Mouse (Mus musculus) spleen, adult 2 months (tissue): Measurements from ENCODE around the gene Fam169b. TPM values are rescaled to one million over a fixed set of nuclear protein-coding genes. Genes with fewer than 3 reads are reported as not detected.
"Not testable (repeated sequence)": the region's sequence is repeated elsewhere in the genome, so short reads cannot be mapped to it uniquely, and the experiment has no call there.

Source experiments
- DNase-seq, 2 experiments: peaks; one replicate each; pipeline versions ENCODE4 v3.0.0 to v3.0.0-alpha.2; 2012 to 2021; ENCODE audit warnings: low spot score in 2 of 2, low read depth in 1 of 2
- H3K27ac ChIP-seq: fragments of 200-500 bp; 2 replicates; pipeline ENCODE4 v1.5.1; 2012; ENCODE audit warnings: low read length, inconsistent platforms; ENCODE audit not compliant: insufficient read depth
- H3K27me3 ChIP-seq: fragments of 200-500 bp; 2 replicates; pipeline ENCODE4 v1.6.1; 2012; ENCODE audit warnings: mild to moderate bottlenecking, moderate library complexity, low read length, inconsistent platforms; ENCODE audit not compliant: control insufficient read depth, insufficient read depth
- H3K36me3 ChIP-seq: fragments of 200-500 bp; 2 replicates; pipeline ENCODE4 v1.6.1; 2012; ENCODE audit warnings: mild to moderate bottlenecking, low read length, inconsistent platforms; ENCODE audit not compliant: control insufficient read depth, insufficient read depth
- H3K4me1 ChIP-seq: fragments of 200-500 bp; 2 replicates; pipeline ENCODE4 v1.6.1; 2011; ENCODE audit warnings: inconsistent platforms; ENCODE audit not compliant: control insufficient read depth, insufficient read depth, insufficient read length
- H3K4me3 ChIP-seq: fragments of 200-500 bp; 2 replicates; pipeline ENCODE4 v1.5.1; 2011; ENCODE audit warnings: mild to moderate bottlenecking, inconsistent platforms; ENCODE audit not compliant: insufficient read depth, insufficient read length; ENCODE audit errors: extremely low read depth
- CTCF ChIP-seq: fragments of 200-500 bp; IDR thresholded peaks from 2 replicates; pipeline ENCODE4 v1.5.1; 2011; ENCODE audit warnings: mild to moderate bottlenecking, inconsistent platforms; ENCODE audit not compliant: insufficient read depth, insufficient read length, insufficient replicate concordance; ENCODE audit errors: extremely low read depth
- POLR2A ChIP-seq: fragments of 200-500 bp; IDR thresholded peaks from 2 replicates; pipeline ENCODE4 v1.6.1; 2011; ENCODE audit warnings: low read depth, low read length, inconsistent platforms
- WGBS: fragments of 180-500 bp; shearing (Covaris S2); methylation state at CpG from one replicate; pipeline ENCODE4 v1.1.7; 2018; 5-methylcytosine and 5-hydroxymethylcytosine counted together
- polyA plus RNA-seq: library from polyadenylated mRNA; depleted of rRNA; stranded (reverse); fragments of >200 nt; gene quantifications from 2 replicates; pipeline ENCODE4 v1.2.3, GENCODE M21; 2012

Fam169b gene
- polyA plus RNA-seq, 1 experiment: 27.9 TPM

GRCm38 (mm10) chr7:68283776-68284175 lies 10.1 kb downstream of the Fam169b start:
- whole genome bisulfite sequencing: 71% methylated on average over 7 of the region's 7 CpGs
- H3K27ac ChIP-seq: peak overlapping the region; percentile 65
- no peaks in the 10 kb centered on the region for H3K27me3 ChIP-seq
- TF ChIP-seq POLR2A (no peak), CTCF (no peak)
- DNase-seq: no peak
- H3K36me3 ChIP-seq: peaks cover 1% of the 10 kb centered on the region; the same call in 1 of the 2 replicates
- peaks cover 38% of the 10 kb centered on the region for H3K4me1 ChIP-seq
- H3K4me3 ChIP-seq: no peak overlapping the region

- H3K4me1 ChIP-seq: peaks cover 47% of the 10 kb centered on the region
- DNase-seq: peak in 1 of 2 experiments; percentile 60
- H3K27me3 ChIP-seq: no peaks in the 10 kb centered on the region
- WGBS: 29% methylated on average over 8 of the region's 8 CpGs
- H3K36me3 ChIP-seq: peaks cover 1% of the 10 kb centered on the region
- peak overlapping the region; percentile 91 for H3K27ac ChIP-seq
- no peak for TF ChIP-seq CTCF
- no peak for TF ChIP-seq POLR2A
- H3K4me3 ChIP-seq: no peak overlapping the region
Observed at GRCm38 (mm10) chr7:68285851-68286298, 12.2 kb downstream of the Fam169b start.

GRCm38 (mm10) chr7:68286526-68287481 lies 13.2 kb downstream of the Fam169b start:
- H3K4me1 ChIP-seq: peaks cover 47% of the 10 kb centered on the region
- peaks cover 1% of the 10 kb centered on the region for H3K36me3 ChIP-seq
- no peak overlapping the region for H3K4me3 ChIP-seq
- WGBS: 64% methylated on average over 24 of the region's 24 CpGs
- peak; percentile 44 to 59 for DNase-seq
- no peaks in the 10 kb centered on the region for H3K27me3 ChIP-seq
- peak overlapping the region; percentile 91 for H3K27ac ChIP-seq
- no peak for TF ChIP-seq CTCF
- TF ChIP-seq POLR2A: no peak; the same call in 1 of the 2 replicates

GRCm38 (mm10) chr7:68287582-68287981 lies 13.9 kb downstream of the Fam169b start:
- no peak for TF ChIP-seq CTCF
- TF ChIP-seq POLR2A: no peak
- Histone ChIP-seq H3K27me3 (no peaks in the 10 kb centered on the region), H3K27ac (peak overlapping the region; percentile 91), H3K4me3 (no peak overlapping the region; the same call in 1 of the 2 replicates), H3K36me3 (peaks cover 1% of the 10 kb centered on the region), H3K4me1 (peaks cover 44% of the 10 kb centered on the region)
- no peak for DNase-seq
- WGBS: 29% methylated on average over 2 of the region's 2 CpGs

- 33% methylated on average over 4 of the region's 4 CpGs for WGBS
- H3K27ac ChIP-seq: peak overlapping the region; percentile 42
- peaks cover 42% of the 10 kb centered on the region for H3K4me1 ChIP-seq
- DNase-seq: peak in 1 of 2 experiments; percentile 34
- not testable (repeated sequence) for H3K4me3 ChIP-seq, H3K27me3 ChIP-seq, H3K36me3 ChIP-seq
Observed at GRCm38 (mm10) chr7:68288000-68288399, 14.4 kb downstream of the Fam169b start.

- DNase-seq: no peak
- WGBS: 77% methylated on average over 8 of the region's 8 CpGs
Observed at GRCm38 (mm10) chr7:68289081-68289480, 15.4 kb downstream of the Fam169b start.

GRCm38 (mm10) chr7:68291603-68292002 lies 18.0 kb downstream of the Fam169b start:
- WGBS: 65% methylated on average over 1 of the region's 1 CpGs
- H3K27me3 ChIP-seq: no peaks in the 10 kb centered on the region
- H3K36me3 ChIP-seq: peaks cover 2% of the 10 kb centered on the region; the same call in 1 of the 2 replicates
- no peak for DNase-seq
- no peak overlapping the region for H3K4me3 ChIP-seq
- H3K27ac ChIP-seq: peak overlapping the region; percentile 5; the same call in 1 of the 2 replicates
- TF ChIP-seq CTCF: no peak
- TF ChIP-seq POLR2A: no peak
- peaks cover 24% of the 10 kb centered on the region for H3K4me1 ChIP-seq

More at GRCm38 (mm10) chr7:68289081-68289480, 15.4 kb downstream of the Fam169b start:
- H3K27me3 ChIP-seq: no peaks in the 10 kb centered on the region
- peak overlapping the region; percentile 67; the same call in 1 of the 2 replicates for H3K27ac ChIP-seq
- no peak for TF ChIP-seq POLR2A
- no peak for TF ChIP-seq CTCF
- peaks cover 3% of the 10 kb centered on the region for H3K36me3 ChIP-seq
- H3K4me1 ChIP-seq: peaks cover 37% of the 10 kb centered on the region
- H3K4me3 ChIP-seq: no peak overlapping the region
